Mouse (Mus musculus) spleen, postnatal 4 days (tissue): ENCODE results near the gene Tmem259.

Experiments used
- DNase-seq, 2 experiments: peaks; one replicate each; pipeline ENCODE4 v3.0.0; 2022; ENCODE audit warnings: low spot score in 2 of 2

The Tmem259 gene

DNA sequence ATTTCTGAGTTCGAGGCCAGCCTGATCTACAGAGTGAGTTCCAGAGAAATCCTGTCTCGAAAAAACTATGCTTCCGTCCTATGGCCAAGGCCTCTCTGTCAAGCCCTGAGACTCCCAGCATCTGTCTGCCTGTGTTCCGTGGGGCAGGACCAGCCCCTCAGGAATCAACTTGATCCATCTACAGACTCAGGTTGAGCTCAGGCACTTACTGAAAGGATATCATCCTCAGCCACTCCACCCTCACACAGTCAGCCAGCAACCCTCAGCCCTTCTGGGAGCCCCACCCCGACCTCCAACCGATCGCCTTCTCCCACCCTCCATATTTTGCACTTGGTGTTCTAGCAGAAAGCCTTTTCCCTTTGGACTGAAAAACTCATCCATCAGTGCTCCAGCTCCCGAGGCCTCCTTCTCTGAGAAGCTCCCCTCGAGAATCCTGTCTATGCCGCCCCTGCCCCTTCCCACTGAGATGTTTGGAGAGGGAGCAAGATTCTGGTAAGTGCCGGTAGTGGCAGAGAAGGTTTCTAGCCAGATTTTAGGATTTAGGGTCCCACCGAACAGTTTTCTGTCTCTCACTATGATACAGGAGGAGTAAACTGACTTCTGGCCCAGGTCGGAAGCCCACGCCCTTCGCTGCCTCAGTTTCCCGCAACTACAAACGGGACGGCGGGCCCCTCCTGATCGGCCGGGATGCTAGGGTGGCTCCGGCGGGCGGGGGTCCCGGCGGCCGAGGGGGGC is 3.8 kb upstream of the Tmem259 start:
- DNase-seq, result no peak

DNA sequence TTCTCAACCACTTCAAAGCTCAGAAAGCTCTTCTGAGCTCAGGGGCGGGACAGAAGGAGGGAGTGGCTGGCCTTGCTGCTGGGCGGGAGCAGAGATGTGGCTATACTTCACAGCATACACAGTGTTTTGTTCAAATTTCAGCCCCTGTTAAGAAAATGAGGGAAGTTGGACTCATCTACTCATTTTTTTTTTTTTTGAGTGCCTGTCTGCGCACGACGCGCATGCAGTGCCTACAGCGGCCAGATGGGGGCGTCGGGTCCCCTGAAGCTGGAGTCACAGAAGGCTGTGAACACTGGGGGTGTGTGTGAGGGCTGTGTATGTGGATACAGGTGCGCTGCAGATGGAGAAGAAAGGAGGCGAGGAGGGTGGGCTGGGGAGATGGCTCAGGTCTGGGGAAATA is 2.8 kb upstream of the Tmem259 start:
- DNase-seq, result peak; percentile 92 to 98

DNA sequence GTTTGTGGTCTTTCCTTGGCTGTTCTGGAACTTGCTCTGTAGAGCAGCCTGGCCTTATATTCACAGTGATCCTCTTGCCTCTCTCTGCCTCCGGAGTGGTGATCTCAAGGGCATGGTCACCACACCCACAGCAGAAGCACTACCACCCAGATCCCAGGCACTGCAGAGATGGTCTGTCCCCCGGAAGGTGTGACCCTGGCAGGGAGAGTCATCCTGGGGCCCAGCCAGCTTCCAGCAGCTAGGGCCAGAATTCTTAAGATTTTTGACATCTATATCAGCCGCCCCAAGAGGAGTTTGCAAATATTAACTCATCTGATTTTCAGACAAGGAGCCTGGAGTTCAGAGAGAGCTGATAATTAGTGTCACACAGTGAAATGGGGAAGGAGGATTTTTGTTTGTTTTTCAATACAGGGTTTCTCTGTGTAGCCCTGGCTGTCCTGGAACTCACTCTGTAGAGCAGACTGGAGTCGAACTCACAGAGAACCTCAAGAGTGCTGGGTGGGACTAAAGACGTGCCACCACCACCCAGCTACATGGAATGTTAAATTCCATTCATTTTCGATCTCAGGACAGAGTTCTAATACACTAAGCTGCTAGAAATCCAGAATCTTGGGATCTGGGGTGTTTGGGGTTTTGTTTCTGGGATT is 2.2 kb upstream of the Tmem259 start:
- peak; percentile 53 to 79 for DNase-seq

DNA sequence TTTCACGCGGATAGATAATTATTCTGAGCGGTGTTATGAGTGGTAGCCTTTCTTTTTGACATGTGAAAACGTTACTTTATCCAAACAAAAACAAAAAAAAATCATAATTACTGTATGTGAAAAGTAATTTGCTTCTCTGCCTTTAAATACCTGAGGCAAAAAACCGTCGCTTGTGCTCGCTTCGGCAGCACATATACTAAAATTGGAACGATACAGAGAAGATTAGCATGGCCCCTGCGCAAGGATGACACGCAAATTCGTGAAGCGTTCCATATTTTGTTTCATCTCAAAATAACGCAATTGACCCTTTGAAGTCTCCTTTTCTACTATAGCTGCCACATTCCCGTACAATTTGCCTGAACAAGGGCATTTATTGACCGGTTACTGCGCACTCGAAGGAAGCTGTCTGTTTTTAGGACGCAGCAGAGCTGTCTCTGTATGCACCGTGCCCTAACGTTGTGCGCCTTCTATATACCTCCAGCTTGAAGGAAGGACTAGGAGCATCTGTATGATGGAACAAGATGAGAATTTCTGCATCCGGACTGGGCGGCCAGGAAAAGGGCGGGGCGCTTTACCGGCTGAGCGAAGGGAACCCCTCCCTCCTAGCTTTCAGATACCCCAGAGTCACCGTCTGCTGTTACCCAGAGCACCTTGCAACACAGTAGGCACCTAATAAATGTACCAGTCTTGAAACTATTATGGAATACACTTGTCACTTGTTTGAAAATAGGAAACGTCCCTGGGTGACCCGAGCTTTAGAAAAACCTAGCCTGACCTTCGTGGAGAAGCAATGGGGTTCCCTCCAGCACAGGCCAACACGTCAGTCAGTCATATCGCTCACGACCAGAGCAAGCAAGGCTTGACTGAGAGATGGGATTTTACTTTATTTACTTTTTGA is 1.5 kb upstream of the Tmem259 start:
- DNase-seq, result peak; percentile 80 to 87

DNA sequence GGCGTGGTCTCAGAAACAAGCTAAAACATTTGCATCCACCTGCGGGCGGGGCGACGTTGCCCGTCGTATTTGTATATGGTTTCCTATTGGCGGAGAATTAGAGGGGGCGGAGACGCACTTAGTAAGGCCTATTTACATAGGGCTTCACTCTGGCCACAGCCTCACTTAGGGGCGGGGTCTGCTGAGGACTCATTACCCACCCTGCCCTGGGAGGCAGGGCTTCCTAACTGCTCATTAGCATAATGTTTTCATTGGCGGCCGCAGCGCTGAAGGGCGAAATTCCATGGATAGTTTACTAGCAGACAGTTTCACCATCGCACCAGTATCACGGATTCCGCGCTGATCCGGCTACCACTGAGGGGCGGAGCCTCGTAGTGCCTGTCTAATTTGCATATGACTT is 741 bp upstream of the Tmem259 start:
- peak; percentile 93 to 96 for DNase-seq

DNA sequence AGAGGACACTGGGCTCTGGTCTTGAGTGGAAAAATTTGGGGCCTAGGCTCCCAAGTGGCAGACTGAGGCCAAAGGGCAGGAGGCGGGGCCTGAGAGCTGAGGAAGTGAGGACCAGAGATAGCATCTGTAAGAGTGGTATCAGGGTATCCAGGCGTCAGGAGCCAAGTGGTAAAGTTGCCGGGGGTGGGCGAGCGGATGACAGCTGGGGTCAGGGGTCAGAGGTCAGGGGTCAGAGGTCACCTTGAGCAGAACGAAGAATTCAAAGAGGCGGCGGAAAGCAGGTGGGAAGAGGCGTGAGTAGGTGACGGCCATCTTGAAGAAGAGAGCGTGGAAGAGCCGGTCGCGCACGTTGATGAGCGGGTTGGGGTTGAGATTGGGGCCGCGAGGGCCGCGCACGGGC is 460 bp downstream of the Tmem259 start:
- DNase-seq, result peak; percentile 68 to 84

DNA sequence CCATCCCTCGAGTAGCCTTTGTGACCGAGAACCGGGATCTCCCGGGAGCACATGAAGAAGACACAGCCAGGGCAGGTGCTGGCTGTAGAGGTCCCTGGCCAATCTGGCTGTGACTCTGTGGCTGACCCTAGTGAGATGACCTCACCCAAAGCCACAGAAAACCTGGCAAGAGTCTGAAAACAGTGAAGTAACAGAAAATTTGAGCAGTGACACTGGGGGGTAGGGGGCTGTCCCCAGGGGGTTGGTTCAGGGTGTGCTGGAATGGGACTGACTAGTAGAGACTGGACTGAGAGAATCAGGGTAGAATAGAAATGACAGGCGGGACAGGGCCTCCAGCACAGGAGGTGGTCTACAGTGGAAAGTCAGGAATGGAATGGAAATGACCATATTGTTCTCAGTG is 925 bp downstream of the Tmem259 start:
- DNase-seq, result no peak

DNA sequence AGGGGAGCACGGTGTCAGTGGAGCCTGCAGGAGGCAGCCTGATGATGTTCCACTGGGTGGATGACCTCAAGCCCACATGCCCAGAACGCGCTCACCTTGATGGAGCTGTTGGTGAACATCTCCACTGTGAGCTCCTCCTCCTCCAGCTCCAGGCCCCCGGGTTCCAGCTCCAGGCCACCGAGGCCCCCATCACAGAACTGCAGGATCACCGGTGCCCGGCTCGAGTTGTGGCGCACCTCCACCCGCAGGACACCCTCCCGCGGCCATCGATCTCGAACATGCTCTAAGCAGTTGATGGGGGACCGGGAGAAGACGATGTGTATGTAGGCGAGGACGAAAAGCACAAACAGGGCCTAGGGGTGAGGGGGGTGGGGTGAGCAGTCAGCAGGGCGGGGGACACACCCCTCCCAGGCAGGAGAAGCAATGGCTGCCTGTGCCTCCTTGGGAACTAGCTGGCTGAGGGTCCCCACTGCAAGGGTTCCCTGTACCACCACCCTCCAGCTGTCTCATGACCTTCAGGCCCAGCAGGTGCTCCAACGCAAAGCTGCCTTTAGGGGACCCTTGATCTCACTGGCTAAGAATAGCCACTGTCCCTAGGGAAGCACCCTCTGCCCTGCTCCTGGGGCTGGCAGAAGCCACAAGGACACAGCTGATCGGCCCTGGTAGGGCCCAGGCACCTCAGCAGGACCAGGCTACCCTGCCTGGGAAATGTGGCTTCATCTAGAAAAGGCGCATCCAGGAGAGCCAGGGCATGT is 4.6 kb downstream of the Tmem259 start:
- DNase-seq, result no peak

DNA sequence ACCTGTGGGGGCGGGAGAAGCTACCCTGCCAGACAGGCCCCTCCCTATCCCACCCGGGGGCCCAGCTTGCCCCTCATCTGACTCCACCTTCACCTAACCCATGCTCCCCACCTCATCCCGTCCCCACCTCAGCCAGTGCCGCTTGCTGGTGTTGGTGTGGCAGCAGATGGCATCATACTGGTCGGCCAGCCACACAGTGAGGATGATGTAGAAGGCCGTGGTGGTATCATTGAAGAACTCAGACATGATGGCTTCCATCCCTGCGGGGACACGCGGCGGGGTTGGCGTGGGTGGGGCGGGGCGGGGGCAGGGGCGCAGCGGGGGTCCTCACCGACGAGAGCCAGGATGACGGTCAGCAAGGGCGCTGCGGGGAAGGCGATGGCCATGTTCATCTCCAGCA is 6.1 kb downstream of the Tmem259 start:
- no peak for DNase-seq

DNA sequence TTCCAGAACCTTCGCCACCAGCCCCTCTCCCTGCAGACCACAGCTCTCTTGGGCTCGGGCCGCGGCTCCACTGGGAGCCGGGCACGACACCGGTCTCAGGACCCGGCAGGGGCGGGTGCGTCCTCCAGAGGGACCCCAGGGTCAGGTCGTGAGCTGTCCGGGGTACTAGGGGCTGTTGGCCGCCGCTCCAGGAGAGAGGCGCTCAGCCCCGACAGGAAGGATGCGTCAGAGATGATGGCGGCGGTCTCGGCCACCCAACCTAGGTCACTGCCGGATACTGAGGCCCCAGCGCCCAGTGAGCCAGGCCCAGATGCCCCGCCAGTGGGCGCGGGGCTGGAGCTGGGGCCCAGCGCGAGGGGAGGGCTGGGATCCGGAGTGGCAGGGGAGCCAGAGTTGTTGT is 6.8 kb downstream of the Tmem259 start:
- no peak for DNase-seq

DNA sequence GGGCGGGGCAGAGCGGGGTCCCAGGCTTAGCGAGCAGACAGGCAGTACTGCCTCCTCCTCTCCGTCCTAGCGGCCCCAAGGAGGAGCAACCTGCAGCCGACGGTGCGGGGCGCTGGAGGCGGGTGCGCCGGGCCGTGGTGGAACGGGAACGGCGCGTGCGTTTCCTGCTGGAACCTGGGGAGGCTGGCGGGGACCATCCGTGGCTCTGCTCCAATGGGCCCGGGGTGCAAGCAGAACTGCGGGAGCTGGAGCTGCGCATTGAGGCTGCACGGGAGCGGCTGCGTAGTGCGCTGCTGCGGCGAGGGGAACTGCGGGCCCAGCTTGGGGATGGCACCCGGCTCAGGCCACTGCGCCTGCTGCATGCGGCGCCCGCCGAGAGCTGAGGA is 7.4 kb downstream of the Tmem259 start:
- DNase-seq, result peak in 1 of 2 experiments; percentile 64

DNA sequence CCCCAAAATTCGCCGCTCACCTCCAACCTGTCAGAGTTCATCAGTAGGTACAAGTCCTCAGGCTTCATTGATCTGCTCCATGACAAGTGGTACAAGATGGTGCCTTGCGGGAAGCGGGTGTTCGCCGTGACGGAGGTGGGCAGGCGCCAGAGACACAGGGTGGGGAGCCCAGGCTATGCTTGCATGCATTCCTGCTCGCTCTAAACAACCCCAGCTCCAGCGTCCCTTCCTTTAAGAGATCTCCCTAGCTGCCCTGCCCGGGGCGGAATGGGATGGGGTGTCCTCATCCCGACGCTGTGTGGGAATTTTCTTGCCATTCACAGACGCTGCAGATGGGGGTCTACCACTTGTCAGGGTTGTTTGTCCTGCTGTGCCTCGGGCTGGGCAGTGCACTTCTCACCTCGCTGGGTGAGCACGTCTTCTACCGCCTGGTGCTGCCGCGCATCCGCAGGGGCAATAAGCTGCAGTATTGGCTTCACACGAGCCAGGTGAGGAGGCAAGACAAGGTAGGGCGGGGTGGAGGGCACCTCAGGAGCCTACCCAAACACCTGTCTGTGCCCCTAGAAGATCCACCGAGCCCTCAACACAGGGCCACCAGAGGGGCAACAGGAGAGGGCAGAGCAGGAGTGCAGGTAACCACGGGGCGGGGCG is 7.9 kb downstream of the Tmem259 start:
- no peak for DNase-seq

DNA sequence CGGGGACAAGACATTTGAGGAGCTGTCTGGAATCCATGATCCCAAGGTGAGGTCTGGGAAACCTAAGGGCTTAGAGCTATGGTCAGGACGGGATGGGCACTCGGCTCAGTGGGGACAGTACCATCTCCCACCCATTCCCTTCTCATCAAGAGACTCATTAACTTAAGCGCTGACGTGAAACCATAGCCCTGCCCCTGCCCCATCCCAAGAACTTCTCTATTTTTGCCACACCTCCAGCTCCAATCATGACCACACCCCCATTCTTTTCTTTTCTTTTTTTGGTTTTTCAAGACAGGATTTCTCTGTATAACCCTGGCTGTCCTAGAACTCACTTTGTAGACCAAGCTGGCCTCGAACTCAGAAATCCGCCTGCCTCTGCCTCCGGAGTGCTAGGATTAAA is 9.5 kb downstream of the Tmem259 start:
- no peak for DNase-seq

DNA sequence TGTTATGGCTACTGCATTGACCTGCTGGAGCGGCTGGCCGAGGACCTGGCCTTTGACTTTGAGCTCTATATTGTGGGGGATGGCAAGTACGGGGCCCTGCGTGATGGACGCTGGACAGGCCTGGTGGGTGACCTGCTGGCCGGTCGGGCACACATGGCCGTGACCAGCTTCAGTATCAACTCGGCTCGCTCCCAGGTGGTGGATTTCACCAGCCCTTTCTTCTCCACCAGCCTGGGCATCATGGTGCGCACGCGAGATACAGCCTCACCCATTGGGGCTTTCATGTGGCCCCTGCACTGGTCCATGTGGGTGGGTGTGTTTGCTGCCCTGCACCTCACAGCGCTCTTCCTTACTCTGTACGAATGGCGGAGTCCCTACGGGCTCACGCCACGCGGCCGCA is 10.0 kb downstream of the Tmem259 start:
- DNase-seq, result no peak

DNA sequence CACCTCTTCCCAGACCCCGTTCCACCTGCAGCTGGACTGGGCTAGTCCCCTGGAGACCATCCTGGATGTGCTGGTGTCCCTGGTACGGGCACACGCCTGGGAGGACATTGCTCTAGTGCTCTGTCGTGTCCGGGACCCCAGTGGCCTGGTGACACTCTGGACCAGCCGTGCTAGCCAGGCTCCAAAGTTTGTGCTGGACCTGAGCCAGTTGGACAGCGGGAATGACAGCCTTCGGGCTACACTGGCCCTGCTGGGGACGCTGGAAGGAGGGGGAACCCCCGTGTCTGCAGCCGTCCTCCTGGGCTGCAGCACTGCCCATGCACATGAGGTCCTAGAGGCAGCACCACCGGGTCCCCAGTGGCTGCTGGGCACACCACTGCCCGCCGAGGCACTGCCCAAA is 11.3 kb downstream of the Tmem259 start:
- DNase-seq, result no peak

DNA sequence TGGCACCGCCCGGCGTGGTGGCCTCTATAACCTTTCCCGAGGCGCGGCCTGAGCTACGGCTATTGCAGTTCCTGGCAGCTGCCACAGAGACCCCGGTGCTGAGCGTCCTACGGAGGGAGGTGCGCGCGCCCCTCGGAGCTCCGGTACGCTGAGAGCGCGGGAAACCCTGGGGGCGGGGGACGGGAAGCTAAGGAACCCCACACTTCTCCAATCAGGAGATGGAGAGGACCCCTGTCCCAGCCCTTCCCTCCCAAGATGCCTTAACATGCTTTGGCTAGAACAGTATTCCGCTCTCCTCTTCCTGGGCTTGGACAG is 13.0 kb downstream of the Tmem259 start:
- DNase-seq, result no peak

DNA sequence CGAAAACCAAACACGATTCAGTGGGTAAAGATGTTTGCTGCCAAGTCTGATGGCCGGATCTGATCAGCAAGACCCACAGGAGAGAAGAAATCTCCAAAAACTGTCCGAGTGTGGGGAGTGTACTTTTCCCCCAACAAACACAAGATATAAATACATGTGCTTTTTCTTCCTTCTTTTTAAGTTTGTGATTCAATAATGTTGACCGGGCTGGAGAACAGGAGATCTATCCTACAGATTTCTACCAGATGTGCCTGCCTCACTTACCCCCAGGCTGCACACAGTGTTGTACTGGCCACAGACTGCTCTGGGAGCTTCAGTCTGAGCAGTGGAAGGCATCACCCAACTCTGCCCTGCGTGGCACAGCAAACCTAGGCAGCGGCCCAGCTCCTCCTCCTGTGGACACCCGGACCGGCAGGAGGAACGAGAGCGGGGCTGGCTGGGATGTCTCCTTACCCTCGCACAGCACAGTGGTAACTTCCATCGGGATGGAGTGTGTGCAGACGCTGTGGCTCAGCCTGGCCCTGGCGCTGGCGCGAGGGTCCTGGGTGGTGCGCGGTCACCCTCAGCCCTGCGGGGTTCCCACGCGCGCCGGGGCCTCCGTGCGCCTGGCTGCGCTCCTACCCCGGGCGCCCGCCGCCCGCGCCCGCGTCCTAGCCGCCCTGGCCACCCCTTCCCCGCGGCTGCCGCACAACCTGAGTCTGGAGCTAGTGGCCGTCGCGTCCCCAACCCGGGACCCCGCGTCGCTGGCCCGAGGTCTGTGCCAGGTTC is 13.5 kb downstream of the Tmem259 start, which contains the start of gene Grin3b:
Gene Grin3b, plus strand, starts transcription at position 301 of the 768 bp plus-strand sequence.
- no peak for DNase-seq

DNA sequence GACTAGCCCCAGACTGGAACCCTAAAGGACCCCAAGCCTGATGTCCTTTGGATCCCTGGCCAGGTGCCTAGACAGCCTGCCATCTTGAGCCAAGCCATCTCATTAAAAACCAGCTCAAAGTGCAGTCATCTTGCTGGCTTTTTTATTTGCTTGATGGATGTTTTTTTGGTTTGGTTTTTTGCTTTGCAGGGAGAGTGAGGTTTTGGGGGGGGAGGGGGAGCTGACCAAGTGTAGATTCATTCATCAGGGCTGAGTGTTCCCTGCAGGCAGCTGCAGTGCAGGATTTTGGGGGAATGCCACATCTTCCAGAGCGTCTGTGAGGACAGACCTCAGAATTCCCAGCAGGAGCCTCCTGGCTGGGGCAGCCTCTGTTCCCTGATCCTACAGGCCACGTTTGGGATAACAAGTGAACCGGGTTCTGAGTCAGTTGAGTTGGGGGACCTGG is 15.0 kb downstream of the Tmem259 start:
- DNase-seq, result no peak

DNA sequence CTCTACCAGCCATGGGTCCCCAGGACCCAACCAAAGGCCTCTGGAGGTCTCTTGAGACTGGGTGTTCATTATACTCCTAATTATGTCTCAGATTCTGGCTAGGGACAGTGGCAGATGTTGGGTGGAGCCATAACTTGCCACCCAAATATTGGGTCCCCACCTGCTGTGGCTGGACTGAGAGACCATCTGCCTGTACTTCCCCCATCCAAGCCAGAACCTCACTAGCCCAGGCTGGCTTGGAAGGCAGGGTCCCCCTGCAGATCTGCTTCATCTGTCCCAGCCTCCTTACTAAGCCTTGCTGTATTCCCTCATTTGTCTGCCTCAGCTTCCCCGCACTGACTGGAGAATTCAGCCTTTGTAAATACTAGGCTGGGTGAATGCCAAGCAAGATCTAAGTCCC is 15.9 kb downstream of the Tmem259 start:
- DNase-seq, result no peak

DNA sequence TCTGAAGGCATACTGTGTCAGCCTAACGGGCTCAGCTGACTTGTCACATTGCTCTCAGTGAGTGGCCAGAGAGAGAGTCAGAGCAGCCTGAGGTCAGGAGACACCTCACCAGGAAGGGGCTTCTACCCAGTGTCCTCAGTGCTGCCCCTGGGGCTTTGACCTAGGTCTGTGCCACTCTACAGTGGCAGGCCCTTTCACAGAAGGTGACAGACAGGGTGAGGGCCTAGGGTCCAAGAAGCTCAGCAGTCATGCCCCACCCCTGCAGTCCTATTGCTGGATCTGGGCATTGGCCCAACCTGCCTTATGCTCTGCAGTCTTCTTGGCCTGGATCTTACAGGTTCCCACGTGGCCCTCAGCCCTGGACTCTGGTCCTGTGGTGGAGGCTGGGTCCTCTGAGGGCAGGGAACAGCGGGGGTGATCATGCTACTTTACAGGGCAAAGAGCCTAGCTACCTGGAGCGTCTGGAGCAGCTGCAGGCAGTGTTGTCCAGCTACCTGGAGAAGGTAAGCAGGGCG is 17.2 kb downstream of the Tmem259 start:
- DNase-seq, result no peak
